Mouse (Mus musculus): Measurements from ENCODE around the gene Prss48.
A peak's percentile ranks its signal among the peaks of the same experiment; 100 is the strongest.
"Not testable (repeated sequence)": the region's sequence is repeated elsewhere in the genome, so short reads cannot be mapped to it uniquely, and the experiment has no call there.

Gene Prss48

DNA sequence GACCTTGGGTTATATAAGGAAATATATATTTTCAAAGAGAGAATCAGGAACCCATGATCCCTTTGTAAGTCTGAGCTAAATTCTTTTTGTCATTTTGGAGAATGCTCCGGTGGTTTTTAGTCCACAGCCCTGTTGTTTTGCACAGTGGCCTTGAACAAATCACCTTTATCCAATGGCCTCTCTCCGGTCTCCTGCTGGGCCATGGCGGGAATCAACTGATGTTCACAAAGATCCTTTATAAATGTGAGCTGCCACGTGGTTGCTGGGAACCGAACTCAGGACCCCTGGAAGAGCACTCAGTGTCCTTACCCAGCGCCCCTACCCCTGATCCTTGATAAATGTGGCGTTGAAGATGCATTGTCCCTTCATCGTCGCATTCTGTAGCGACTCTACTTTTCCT is 2.5 kb upstream of the Prss48 start:
- no peak for DNase-seq (ENCODE audit: low read depth, low spot score)

DNA sequence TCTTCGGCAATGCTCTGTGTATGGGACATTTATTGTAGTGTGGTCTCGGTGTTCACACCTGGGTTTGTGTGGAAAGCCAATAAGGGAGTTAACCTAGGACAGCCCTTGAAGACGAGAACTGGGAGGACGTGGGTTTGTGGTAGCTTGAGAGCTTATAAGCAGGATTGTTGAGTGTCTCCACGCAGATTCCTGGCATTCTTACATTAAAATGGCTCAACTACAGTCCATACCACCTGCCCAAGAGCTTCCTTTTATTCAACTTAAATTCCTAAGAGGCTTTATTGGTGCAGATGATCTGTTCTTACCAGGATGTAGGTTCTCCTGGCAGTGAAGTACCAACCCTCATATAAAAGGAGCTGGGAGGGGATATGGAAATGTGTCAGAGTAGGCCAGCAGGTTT is 649 bp upstream of the Prss48 start:
- no peak for DNase-seq (ENCODE audit: low read depth, low spot score)

DNA sequence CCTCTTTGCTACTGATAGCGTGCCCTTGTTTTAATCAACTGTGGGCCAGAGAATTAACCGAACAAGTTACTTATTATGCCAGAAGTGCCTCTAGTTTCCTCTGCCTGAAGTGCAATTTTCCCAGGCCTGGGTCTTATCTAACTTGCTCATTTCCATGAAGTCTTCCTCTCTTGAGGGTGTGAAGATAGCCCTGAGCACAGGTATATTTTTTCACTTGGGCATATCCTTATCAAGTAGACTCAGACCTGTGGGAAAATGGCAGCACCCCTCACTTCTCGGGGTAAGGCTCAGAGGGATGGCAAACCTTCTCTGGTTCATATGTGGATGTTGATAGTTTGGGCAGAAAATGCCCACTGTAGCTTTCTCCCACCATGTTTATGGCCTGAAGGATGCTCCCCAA is 1.0 kb downstream of the Prss48 start:
- no peak for DNase-seq (ENCODE audit: low read depth, low spot score)

GRCm38 (mm10) chr3:85994645-85995044 is 7.6 kb downstream of the Prss48 start:
- DNase-seq (ENCODE audit: low read depth, low spot score): no peak

GRCm38 (mm10) chr3:85993744-85994143 is 8.5 kb downstream of the Prss48 start:
- no peak for DNase-seq (ENCODE audit: low read depth, low spot score)

DNA sequence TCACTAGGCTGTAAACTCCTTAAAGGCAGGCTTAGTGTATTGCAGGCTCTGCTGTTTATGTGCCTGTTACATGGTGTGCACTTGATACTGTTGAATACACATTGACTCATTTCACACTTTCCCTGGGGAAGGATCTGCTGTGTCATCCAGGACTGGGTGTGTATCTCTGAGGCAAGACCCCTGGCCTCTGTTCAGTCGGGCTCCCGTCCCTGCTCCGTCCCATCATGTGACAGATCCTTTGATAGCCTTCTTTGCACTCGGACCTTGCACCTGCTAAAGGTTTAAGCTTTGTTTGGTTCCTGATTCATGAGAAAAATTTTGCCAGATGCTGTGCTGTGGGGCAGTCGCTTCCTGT is 10.5 kb downstream of the Prss48 start:
- DNase-seq (ENCODE audit: low read depth, low spot score): no peak

GRCm38 (mm10) chr3:85991140-85991801 is 11.0 kb downstream of the Prss48 start:
- DNase-seq (ENCODE audit: low read depth, low spot score): no peak

- no peak for DNase-seq (ENCODE audit: low read depth, low spot score)
Observed at GRCm38 (mm10) chr3:85987225-85987624, 15.1 kb downstream of the Prss48 start.

DNA sequence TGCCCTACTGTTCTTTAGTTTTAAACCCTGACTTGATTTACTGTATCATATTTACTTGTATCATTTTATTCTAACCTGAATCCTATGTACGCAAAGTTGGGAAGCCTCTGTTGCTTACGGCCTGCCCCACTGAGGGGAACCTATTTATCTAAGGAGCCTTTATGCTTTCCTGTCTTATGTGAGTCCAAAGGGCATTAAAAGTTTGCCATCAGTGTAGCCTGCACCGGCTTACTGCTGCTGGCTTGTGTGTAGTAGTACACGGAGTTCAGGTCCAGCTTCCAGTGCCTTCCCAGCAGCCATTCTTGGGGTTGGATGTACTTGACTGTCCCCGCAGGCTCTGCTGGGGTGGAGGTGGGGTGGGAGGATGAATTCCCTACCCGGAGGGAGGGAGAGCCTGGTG is 17.8 kb downstream of the Prss48 start:
- DNase-seq (ENCODE audit: low read depth, low spot score): no peak

DNA sequence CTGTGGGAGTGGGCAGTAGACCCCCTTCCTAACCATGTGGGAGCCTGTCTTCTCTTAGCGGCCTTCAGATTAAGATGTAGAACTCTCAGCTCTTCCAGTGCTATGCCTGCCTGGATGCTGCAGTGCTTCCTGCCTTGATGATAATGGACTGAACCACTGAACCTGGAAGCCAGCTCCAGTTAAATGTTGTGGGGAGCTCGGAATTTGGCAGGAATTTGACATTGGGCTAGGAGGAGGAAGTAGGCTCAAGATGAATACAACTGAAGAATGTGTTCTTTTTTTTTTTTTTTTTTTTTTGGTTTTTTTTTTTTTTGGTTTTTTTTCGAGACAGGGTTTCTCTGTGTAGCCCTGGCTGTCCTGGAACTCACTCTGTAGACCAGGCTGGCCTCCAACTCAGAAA is 20.5 kb downstream of the Prss48 start:
- not testable (repeated sequence) for DNase-seq (ENCODE audit: low read depth, low spot score)

DNA sequence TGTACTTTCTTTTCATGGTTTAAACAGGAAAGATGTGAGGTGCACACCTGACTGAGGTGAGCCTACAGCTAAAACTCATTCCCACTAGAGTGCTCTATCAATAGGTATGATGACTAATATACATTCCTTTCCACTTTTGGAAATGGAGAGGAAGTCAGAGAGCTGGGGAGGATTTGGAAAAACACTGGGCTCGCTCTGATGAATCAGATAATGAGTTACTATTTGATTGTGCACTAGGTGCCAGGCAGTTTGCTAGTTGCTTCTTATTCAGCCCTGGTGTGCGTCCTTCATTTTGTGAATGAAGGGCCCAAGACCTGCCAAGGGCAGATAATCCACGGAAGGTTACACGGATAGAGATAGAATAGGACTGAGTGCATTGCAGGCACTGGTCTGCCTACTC is 22.3 kb downstream of the Prss48 start:
- no peak for DNase-seq (ENCODE audit: low read depth, low spot score)

GRCm38 (mm10) chr3:85974451-85974850 is 27.8 kb downstream of the Prss48 start:
- no peak for DNase-seq (ENCODE audit: low read depth, low spot score)

- DNase-seq (ENCODE audit: low read depth, low spot score): no peak
Observed at GRCm38 (mm10) chr3:85973376-85974140, 28.7 kb downstream of the Prss48 start.

DNA sequence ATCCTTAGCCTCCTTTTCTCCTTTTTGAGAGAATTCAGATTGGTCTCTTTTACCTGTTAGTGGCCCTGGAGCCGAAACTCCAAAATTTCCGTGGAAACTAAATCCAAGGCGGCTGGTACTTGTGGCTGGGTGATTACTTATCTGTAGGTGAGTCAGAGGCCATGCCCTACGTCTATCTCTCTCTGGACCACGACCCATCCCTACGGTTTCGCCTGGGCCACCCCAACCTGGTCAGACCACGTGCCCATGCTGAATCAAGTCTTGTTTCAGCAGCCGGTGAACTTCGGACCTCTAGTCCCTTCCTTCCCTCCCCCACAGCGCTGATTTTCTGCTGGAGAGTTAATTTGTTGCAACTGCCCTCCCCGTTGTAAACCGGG is 30.7 kb downstream of the Prss48 start:
- DNase-seq (ENCODE audit: low read depth, low spot score): no peak

DNA sequence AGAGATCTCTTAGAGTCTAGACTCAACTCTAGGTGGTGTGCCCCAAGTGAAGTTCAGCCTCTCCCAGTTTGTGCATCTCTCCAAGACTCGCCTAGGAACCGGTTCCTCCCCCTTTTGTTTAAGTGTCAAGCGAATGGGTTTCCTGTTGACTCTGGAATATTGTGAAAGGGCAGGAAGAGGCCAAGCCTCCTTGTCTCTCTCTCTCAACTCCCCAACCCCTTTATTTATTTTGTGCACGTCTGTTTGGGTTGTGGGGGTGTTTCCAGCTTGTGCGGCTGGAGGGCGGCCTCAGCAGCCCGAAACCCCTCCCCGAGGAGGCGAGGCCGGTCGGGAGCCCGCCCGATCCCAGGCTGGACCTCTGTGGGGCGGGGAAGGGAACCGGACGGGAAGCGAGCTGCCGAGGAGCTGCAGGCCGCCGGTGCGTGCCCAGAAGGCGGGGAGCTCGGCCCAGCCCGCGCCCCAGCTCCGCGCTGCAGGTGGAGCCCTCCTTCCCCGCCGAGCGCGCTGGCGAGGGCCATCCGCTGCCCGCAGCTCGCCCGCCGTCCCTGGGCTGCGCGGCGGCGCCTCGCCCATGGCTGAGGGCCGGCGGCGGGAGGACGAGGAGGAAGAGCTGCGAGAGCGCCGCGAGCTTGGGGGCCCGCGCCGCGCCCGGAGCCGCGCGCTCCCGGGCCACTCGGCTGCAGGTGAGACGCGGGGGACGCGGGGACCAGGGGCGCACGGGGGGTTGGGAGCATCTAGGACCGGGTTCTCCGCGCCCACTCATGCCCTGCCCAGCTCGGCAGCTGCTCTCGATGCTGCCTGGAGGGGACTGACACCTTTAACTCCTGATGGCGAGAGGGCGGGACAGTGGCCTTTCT is 31.3 kb downstream of the Prss48 start, which contains the start of gene Sh3d19:
Gene Sh3d19 (plus strand): TSS at position 368 of the 857 bp plus-strand sequence.
- DNase-seq (ENCODE audit: low read depth, low spot score): peak; percentile 70

DNA sequence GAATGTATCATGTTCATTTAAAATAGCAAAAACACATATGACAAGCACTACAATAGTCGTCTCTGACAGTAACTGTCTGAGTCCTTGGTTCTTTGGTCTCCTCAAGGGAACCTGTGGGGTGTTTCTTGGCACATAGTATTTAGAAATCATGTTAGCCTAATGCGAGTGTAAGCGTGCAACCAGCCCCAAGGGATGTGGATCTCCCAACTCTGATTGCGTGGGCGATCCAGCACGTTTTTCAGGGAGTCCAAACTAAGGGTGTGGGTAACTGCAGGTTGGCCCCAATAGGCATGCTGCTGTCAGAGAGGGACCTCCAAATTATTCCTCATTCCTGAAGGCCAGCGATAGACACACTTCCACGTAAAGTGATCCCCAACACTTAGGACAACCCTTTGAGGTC is 33.3 kb downstream of the Prss48 start:
- no peak for DNase-seq (ENCODE audit: low read depth, low spot score)

GRCm38 (mm10) chr3:85965479-85965878 is 36.8 kb downstream of the Prss48 start:
- DNase-seq (ENCODE audit: low read depth, low spot score): no peak

- peak; percentile 34 for DNase-seq (ENCODE audit: low read depth, low spot score)
Observed at GRCm38 (mm10) chr3:85961134-85961533, 41.2 kb downstream of the Prss48 start.

DNA sequence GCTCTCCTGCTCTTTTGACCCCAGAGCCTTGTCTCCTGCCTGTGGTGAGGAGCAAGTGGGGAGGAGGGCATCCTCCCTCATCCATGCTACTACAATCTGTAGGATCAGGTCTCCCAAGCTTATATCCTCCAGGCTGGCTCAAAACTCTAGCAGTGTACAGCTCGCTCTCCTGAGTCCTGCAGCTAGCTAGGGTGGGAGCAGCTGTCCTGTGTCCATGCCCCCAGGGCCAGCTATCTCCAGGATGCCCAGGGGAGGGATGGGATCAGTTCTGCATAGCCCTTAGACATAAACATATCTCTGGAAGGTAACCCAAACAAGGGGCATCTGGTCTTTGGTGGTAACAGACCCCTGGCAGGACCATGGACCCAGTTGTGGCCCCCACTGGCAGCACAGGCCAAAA is 42.6 kb downstream of the Prss48 start:
- DNase-seq (ENCODE audit: low read depth, low spot score): no peak

GRCm38 (mm10) chr3:85955704-85956103 is 46.6 kb downstream of the Prss48 start:
- DNase-seq (ENCODE audit: low read depth, low spot score): no peak

- no peak for DNase-seq (ENCODE audit: low read depth, low spot score)
Observed at GRCm38 (mm10) chr3:85955269-85955668, 47.0 kb downstream of the Prss48 start.

- no peak for DNase-seq (ENCODE audit: low read depth, low spot score)
Observed at GRCm38 (mm10) chr3:85952696-85953283, 49.5 kb downstream of the Prss48 start.

Measured in mesoderm, embryonic 11.5 days (tissue).